Mouse (Mus musculus) urinary bladder, postnatal 36 days (tissue): ENCODE results near the gene Tnfrsf4.

Source experiments
- DNase-seq, 2 experiments: peaks; one replicate each; pipeline ENCODE4 v3.0.0; 2022; ENCODE audit warnings: low spot score in 2 of 2, mixed read lengths in 1 of 2

The Tnfrsf4 gene

GRCm38 (mm10) chr4:156028580-156028979 is 14.9 kb downstream of the Tnfrsf4 start:
- no peak for DNase-seq

DNA sequence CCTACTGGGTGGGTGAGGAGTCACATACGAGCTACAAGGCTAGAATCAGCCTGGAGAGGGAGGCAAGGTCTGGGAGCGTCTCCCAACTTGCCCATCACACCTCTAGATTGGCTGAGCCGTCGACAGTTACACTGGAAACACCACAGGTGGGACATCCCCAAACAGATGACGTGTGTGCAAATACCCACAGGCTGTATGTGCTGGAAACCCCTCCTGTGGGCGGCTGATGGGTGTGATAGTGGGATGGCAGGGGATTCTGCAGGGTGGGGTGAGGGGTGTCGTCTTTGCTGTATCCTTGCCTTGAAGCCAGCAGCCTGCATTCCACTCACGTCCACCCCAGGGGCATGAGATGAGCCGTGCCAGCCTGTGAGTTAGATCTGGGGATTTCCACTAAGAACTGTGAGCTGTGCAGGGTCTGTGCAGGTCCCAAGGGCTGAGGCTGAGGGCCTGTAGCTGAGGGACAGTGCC is 17.0 kb downstream of the Tnfrsf4 start:
- no peak for DNase-seq

- DNase-seq: no peak
Observed at GRCm38 (mm10) chr4:156031255-156031592, 17.6 kb downstream of the Tnfrsf4 start.

DNA sequence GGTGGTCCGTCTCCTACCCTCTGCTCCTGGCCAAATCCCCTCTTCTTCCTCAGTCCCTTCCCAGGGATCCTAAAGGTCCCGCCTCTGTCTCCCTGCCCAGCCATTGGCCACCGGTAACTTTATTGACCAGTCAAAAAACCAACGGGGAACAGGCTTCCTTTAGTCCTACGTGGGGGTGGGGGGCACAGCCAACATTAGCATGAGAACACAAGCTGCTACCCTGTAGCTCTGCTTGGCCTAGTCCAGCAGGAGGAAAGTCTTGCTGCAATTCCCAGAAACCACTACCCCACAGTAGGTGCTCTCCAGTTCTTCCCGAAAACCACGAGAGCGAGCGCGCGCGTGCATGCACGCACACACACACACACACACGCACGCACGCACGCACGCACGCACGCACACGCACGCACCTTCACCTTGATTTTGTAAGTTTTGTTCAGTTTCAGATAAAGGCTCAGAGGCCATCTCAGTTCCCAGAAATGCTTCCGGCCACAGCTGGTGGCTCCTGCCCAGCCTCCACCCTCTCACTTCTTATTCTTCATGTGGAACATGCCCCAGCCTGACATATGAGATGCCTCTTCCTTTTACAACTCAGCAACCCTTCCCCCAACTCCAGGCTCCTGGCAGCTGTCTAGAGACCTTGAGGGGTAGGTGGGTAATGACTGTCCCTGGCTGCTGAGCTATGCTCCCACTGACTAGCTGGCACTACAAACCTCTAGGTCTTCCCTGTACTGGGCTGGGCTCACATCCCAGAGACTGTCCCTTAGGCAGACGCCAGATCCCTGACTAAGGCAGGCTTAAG is 18.1 kb downstream of the Tnfrsf4 start:
- peak; percentile 69 to 82 for DNase-seq

DNA sequence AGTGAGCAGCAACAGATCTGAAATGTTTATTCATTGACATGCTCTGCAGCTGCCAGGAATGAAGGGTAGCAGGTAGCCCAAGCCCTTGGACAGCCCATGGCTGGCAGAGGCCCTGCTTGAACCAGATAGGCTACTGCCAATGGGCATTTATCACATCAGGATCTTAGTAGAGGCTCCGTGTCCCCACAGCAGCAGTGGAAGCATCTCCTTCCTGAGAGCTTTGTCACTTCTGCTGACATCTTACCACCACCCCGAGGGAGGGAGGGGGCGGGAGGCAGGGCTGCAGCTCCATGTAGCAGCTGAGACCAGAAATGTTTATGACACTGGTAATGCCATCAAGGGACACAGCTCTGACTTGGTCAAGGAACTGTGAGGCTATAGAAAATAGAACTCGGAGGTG is 19.2 kb downstream of the Tnfrsf4 start:
- no peak for DNase-seq

GRCm38 (mm10) chr4:156033476-156034119 is 20.0 kb downstream of the Tnfrsf4 start:
- DNase-seq: peak in 1 of 2 experiments; percentile 35

- no peak for DNase-seq
Observed at GRCm38 (mm10) chr4:156034301-156034700, 20.7 kb downstream of the Tnfrsf4 start.

GRCm38 (mm10) chr4:156034901-156035300 is 21.3 kb downstream of the Tnfrsf4 start:
- no peak for DNase-seq

DNA sequence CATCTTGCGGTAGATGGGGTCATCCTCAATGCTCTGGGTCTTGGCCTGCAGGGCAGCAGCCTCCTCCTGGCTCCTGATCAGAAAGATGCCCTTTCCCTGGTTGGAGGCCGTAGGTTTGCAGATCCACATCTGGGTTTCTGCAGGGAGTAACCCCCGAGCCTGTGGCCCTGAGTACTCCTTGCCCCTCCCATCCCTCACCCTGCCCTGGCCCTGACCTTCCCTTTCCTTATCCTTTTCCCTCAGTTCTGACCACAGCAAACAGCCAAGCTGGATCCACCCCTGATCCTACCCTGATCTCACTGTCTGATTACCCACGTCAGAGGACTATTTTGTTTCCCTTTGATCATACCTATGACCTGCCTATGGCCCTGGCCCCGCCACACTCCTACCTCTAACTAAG is 31.1 kb downstream of the Tnfrsf4 start:
- DNase-seq: no peak

GRCm38 (mm10) chr4:156049779-156050178 is 36.1 kb downstream of the Tnfrsf4 start:
- no peak for DNase-seq

DNA sequence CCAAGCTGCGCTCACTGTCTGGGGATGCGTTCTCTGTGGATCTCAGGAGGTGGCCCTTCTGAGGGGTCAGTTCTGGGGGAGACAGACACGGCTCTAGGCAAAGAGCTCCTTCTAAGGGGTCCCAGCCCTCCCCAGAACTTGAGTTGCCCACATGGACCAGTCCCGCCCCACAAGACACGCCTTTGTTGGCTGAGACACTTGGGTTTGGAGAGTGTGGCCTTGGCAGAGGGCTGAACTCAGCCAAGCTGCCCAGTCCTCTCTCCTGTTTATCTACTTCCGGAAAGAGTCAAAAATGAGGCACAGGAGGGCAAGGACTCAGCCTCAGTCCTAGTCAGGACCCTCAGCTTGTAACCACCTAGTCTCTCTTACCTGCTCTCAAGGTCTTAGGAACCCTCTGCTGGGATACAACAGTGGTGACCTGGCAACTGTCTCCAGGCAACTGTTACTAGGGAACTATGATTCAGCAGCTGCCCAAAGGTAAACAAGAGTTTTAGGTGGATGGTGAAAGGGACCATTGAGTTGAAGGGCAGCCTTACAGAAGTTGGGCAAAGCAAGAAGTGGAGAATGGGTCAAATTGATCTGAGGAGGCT is 36.8 kb downstream of the Tnfrsf4 start:
- DNase-seq: no peak

DNA sequence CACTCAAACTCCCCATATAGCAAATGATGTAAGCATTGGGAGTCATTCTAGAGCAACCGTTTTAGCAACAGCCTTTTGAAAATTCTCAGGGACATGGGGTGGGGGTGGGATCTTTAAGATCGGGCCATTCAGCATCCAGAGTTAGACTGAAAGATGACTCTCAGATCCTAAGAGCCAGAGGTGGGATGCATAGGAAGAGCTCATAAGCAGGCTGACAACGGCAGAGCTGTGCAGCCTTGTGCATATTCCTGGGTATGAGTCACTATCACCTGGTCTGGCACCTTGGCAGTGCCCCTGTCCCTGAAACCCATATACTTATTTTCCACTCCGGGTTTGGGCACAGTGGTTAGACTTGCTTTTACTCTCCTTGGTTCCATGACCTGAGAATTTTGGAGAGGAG is 39.5 kb downstream of the Tnfrsf4 start:
- DNase-seq: no peak

DNA sequence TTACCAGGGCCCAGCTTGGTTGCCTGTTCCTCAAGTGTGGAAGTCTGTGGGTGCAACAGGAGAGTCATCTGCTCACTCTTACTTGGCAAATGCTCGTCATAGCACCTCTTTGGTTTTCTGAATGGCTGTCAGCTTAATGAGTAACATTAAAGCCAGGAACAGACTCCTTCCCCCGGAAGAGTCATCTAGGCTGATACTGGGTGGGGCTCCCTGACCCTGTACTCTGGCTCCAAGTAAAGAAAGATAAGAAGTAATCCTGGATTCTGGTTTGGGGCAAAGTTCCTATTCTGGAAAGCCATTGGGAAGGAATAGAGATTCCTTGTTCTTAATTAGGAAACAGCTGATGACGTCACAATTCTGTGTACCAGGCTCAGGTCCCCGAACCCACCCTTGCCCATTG is 40.5 kb downstream of the Tnfrsf4 start:
- no peak for DNase-seq

- DNase-seq: no peak
Observed at GRCm38 (mm10) chr4:156054606-156055005, 41.0 kb downstream of the Tnfrsf4 start.

- no peak for DNase-seq
Observed at GRCm38 (mm10) chr4:156055173-156055572, 41.5 kb downstream of the Tnfrsf4 start.

DNA sequence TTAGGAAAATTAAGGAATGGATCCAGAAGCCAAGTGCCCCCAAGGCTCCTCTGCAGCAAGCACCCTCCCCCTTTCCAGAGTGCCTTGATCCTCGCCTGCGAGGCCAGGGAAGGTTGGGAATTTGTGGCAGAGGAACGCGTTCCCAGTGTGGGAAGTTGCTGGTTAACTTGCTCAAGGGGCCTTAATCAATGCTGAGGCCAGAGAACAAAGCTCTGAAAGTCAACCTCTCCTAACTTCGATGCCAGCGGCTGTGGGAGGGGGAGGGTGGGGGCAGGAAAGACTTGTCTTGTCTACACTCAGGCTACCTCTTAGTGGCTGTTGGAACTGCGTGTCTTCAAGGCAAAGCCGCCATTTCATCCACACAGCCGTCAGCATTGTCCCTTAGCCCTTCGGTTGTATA is 44.1 kb downstream of the Tnfrsf4 start:
- no peak for DNase-seq

GRCm38 (mm10) chr4:156058826-156059225 is 45.2 kb downstream of the Tnfrsf4 start:
- peak in 1 of 2 experiments; percentile 20 for DNase-seq

DNA sequence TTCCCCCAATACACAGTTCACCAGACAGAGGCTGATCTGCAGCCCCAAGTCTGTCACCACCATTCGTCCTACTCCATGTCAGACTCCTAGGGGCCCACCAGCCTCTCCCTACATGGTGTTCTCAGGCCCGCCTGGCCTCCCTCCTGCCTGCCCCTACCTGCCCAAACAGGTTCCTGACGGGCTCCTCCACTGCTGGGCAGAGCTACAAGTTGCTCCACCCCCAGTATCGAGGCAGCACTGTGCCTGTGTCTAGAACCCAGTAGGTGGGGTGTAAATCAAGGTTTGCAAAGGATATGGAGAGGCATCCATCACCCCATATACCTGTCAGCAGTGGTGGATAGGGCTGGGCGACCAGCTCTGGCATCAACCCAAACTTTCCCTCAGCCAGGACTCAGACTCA is 45.6 kb downstream of the Tnfrsf4 start, which contains the start of gene Ttll10:
TSS of gene Ttll10 (minus strand) at position 154 of the 400 bp plus-strand sequence.
- DNase-seq: peak; percentile 68 to 82

GRCm38 (mm10) chr4:156059713-156060112 is 46.1 kb downstream of the Tnfrsf4 start:
- peak; percentile 76 to 84 for DNase-seq

GRCm38 (mm10) chr4:156063861-156064509 is 50.3 kb downstream of the Tnfrsf4 start:
- no peak for DNase-seq

DNA sequence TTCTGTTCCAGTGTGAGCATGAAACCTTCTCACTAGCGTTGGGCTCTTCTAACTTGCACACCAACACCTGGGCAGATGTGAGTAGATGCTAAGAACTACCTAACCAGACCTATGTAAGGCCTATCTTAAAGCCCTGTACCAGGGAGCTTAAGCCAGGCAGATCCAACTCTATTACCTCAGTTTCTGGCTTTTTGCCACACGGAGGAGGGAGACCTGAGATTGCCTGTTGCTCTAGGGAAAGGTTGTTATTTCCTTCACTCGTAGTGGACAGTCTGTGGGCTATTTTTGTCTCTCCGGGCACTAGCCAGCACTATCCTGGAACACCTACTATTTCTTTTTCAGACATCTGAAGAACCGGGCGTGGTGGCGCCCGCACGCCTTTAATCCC is 50.9 kb downstream of the Tnfrsf4 start:
- no peak for DNase-seq

DNA sequence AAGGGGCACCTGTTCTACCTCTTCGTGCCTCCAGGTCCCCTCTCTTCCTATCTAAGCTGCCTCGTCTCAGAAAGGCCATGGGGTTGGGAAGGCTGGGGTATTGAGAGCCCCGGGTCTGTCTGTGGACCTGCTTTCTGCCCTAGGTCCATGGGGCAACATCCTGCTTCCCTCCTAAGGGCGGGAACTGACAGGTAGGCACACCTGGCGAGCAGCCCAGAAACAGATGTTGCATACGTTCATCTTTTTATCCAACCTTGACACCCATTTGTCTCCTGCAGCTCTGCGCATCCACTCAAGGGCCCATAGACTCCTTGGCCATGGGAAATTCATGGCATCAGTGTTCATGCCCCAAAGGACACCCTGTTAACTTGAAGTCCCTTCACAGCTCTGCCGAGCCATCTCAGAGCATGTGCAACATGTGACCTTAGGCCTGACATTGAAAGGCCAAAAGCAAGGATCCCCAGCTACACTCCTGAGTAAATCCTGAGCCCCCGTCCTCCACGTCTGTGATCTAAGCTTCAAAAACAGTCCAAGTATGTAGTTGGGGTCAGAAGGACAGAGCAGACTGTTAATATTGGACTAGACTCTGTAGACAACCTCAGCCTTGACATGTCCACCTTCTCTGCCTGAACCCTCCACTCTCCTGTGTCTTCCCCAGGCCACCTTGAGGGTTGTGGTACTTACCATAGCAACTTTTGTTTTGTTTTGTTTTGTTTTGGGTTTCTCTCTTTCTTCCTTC is 51.7 kb downstream of the Tnfrsf4 start:
- DNase-seq: no peak
